Mouse (Mus musculus): Measurements from ENCODE around the gene Ppp1r13l.

DNA sequence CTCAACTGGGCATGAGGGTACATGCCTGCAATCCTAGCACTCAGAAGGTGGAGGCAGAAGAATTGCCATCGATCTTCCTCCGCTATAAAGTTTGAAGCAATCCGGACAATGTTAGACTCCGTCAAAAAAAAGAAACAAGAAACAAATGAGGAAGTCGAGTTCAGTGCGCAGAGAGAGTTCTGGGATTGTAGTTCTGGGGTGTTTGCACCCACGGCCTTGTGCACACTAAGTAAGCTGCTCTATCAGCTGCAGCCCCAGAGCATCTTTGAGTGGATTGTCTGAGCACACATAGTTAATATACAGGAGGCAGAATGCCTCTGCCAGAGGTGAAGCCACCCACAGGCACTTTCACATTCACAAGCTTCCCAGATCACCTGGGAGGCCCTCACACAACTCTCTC, 40.9 kb upstream of the Ppp1r13l start:
- TF ChIP-seq CTCF (conservative IDR thresholded peaks at IDR 0.05; ENCODE audit: low read length) (no peak), NANOG (IDR thresholded peaks at IDR 0.05; ENCODE audit: borderline replicate concordance, low read length) (no peak), POU5F1 (IDR thresholded peaks at IDR 0.05; ENCODE audit: borderline replicate concordance, low read length) (no peak)

All from E14TG2a.4 (cell line).